Mouse (Mus musculus) lung, postnatal 36 days (tissue): ENCODE results near the gene Olfr403.
"Not testable (repeated sequence)": the region's sequence is repeated elsewhere in the genome, so short reads cannot be mapped to it uniquely, and the experiment has no call there.

ENCODE experiments used
- DNase-seq: peaks from one replicate; pipeline ENCODE4 v3.0.0; 2022; ENCODE audit warnings: mixed read lengths

The Olfr403 gene

GRCm38 (mm10) chr11:74185949-74186348 is at the start of gene Olfr403:
Olfr403 (plus strand) TSS chr11:74186249.
- DNase-seq, result no peak

GRCm38 (mm10) chr11:74140001-74140400 is 46.0 kb upstream of the Olfr403 start:
- not testable (repeated sequence) for DNase-seq

- no peak for DNase-seq
Observed at GRCm38 (mm10) chr11:74145866-74146265, 40.2 kb upstream of the Olfr403 start.

- no peak for DNase-seq
Observed at GRCm38 (mm10) chr11:74153229-74153628, 32.8 kb upstream of the Olfr403 start, which contains the start of gene Olfr402. Olfr402 (plus strand) TSS chr11:74153529.

- DNase-seq, result no peak
Observed at GRCm38 (mm10) chr11:74168771-74169170, 17.3 kb upstream of the Olfr403 start.

- DNase-seq, result no peak
Observed at GRCm38 (mm10) chr11:74183168-74183567, 2.9 kb upstream of the Olfr403 start.

GRCm38 (mm10) chr11:74183745-74184144 is 2.3 kb upstream of the Olfr403 start:
- DNase-seq, result no peak

- no peak for DNase-seq
Observed at GRCm38 (mm10) chr11:74211279-74211678, 25.2 kb downstream of the Olfr403 start, which contains the start of gene Olfr43. Olfr43 (minus strand) TSS chr11:74211379.

GRCm38 (mm10) chr11:74241201-74241600 is 55.2 kb downstream of the Olfr403 start:
- no peak for DNase-seq
